Mouse (Mus musculus): ENCODE results near the gene Sqstm1. TPM values are rescaled to one million over a fixed set of nuclear protein-coding genes. Genes with fewer than 3 reads are reported as not detected.
A peak's percentile ranks its signal among the peaks of the same experiment; 100 is the strongest.

The Sqstm1 gene
- polyA plus RNA-seq, 1 experiment from 2014 or later = 426 TPM

DNA sequence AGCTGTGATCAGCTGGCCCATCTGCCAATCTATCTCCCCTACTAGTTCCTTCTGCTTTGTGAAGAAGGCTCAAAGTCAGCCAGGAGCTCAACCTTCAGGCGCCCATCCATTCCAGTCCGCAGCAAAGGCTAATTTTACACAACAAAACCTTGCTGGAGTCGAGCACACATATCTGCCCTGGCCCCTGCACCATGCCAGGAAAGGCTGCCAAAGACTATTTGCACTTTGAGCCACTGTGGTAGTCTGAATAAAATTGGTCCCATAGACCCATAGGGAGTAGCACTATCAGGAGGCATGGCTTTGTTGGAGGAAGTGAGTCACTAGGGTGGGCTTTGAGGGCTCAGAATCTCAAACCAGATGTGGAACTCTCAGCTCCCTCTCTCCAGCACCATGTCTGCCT is 5.2 kb downstream of the Sqstm1 start:
- Histone ChIP-seq H3K9ac (replicated peaks; ENCODE audit: low read depth) (no peak overlapping the region), H3K36me3 (ENCODE audit: insufficient read depth, low read length) (peaks cover 69% of the 10 kb centered on the region), H3K27me3 (replicated peaks; ENCODE audit: insufficient read depth, low read length) (no peaks in the 10 kb centered on the region), H3K9me3 (ENCODE audit: low read length) (no peaks in the 10 kb centered on the region), H3K4me2 (replicated peaks; ENCODE audit: low read depth, low read length) (no peak overlapping the region), H3K4me1 (ENCODE audit: insufficient read depth, low read depth, low read length) (peaks cover 7% of the 10 kb centered on the region; the same call in 1 of the 2 replicates), H3K27ac (ENCODE audit: low read length) (no peak overlapping the region), H3K4me3 (ENCODE audit: low read depth, low read length) (no peak overlapping the region)
- no peak for ATAC-seq
- TF ChIP-seq CTCF (IDR thresholded peaks at IDR 0.05) = no peak
- TF ChIP-seq EP300 (IDR thresholded peaks at IDR 0.05) = no peak
- DNase-seq (ENCODE audit: low spot score) = no peak
- WGBS = 80% methylated on average over 3 of the region's 3 CpGs

- Histone ChIP-seq H3K27ac (ENCODE audit: low read length) (no peak overlapping the region), H3K36me3 (ENCODE audit: insufficient read depth, low read length) (peaks cover 83% of the 10 kb centered on the region), H3K4me3 (ENCODE audit: low read depth, low read length) (no peak overlapping the region), H3K4me1 (ENCODE audit: insufficient read depth, low read depth, low read length) (no peaks in the 10 kb centered on the region; the same call in 1 of the 2 replicates), H3K27me3 (replicated peaks; ENCODE audit: insufficient read depth, low read length) (no peaks in the 10 kb centered on the region), H3K4me2 (replicated peaks; ENCODE audit: low read depth, low read length) (no peak overlapping the region), H3K9me3 (ENCODE audit: low read length) (no peaks in the 10 kb centered on the region), H3K9ac (replicated peaks; ENCODE audit: low read depth) (no peak overlapping the region)
- TF ChIP-seq EP300 (IDR thresholded peaks at IDR 0.05) (no peak), CTCF (IDR thresholded peaks at IDR 0.05) (no peak)
- DNase-seq (ENCODE audit: low spot score) (no peak), ATAC-seq (no peak)
- WGBS = 86% methylated on average over 9 of the region's 9 CpGs
These were observed 7.3 kb downstream of the Sqstm1 start for GRCm38 (mm10) chr11:50203302-50203827.

- Histone ChIP-seq H3K9ac (replicated peaks; ENCODE audit: low read depth) (no peak overlapping the region), H3K36me3 (ENCODE audit: insufficient read depth, low read length) (peaks cover 69% of the 10 kb centered on the region), H3K4me1 (ENCODE audit: insufficient read depth, low read depth, low read length) (no peaks in the 10 kb centered on the region), H3K27ac (ENCODE audit: low read length) (no peak overlapping the region), H3K9me3 (ENCODE audit: low read length) (no peaks in the 10 kb centered on the region), H3K27me3 (replicated peaks; ENCODE audit: insufficient read depth, low read length) (no peaks in the 10 kb centered on the region), H3K4me2 (replicated peaks; ENCODE audit: low read depth, low read length) (no peak overlapping the region), H3K4me3 (ENCODE audit: low read depth, low read length) (no peak overlapping the region)
- WGBS = 89% methylated on average over 3 of the region's 3 CpGs
- DNase-seq (ENCODE audit: low spot score) = no peak
- TF ChIP-seq EP300 (IDR thresholded peaks at IDR 0.05) (no peak), CTCF (IDR thresholded peaks at IDR 0.05) (no peak)
- no peak for ATAC-seq
These were observed 9.0 kb downstream of the Sqstm1 start for GRCm38 (mm10) chr11:50201590-50201989.

GRCm38 (mm10) chr11:50200613-50201012 is 10.0 kb downstream of the Sqstm1 start:
- ATAC-seq (peak; percentile 76), DNase-seq (ENCODE audit: low spot score) (peak; percentile 84)
- no peaks in the 10 kb centered on the region for H3K4me1 ChIP-seq (ENCODE audit: insufficient read depth, low read depth, low read length)
- peaks cover 60% of the 10 kb centered on the region for H3K36me3 ChIP-seq (ENCODE audit: insufficient read depth, low read length)
- H3K9me3 ChIP-seq (ENCODE audit: low read length) = no peaks in the 10 kb centered on the region
- 0 out of 2 replicates have a peak overlapping the region, but pooled peaks have one; percentile 20 for H3K27ac ChIP-seq (ENCODE audit: low read length)
- no peak overlapping the region for H3K9ac ChIP-seq (replicated peaks; ENCODE audit: low read depth)
- no peaks in the 10 kb centered on the region for H3K27me3 ChIP-seq (replicated peaks; ENCODE audit: insufficient read depth, low read length)
- H3K4me3 ChIP-seq (ENCODE audit: low read depth, low read length) = no peak overlapping the region
- TF ChIP-seq EP300 (IDR thresholded peaks at IDR 0.05) (no peak), CTCF (IDR thresholded peaks at IDR 0.05) (no peak)
- WGBS = 37% methylated on average over 8 of the region's 8 CpGs
- no peak overlapping the region for H3K4me2 ChIP-seq (replicated peaks; ENCODE audit: low read depth, low read length)

GRCm38 (mm10) chr11:50198916-50199315 is 11.7 kb downstream of the Sqstm1 start:
- ATAC-seq = no peak

DNA sequence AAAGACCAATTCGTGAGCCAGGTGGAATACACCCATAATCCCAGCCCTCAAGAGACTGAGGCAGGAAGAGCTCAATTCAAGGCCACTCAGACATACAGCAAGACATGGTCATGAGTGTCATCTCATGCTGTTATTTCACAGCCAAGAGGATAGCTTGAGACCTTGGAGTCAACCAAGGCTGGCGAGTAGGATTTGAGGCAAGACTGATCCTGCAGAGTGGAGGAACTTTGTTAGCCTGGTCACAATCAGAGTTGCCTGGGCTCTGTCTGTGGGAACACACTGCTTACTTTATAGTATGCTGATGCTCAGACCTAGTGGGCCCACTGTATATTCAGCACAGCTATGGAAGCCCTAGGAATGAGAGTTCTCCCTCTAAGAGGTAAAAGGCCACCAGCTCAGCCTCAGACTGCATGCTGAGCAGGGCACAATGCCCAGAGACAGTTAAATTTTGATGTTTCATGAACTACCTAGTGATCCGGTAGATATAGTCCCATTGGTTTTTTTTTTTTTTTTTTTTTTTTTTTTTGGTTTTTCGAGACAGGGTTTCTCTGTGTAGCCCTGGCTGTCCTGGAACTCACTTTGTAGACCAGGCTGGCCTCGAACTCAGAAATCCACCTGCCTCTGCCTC is 12.3 kb downstream of the Sqstm1 start:
- no peak overlapping the region for H3K4me2 ChIP-seq (replicated peaks; ENCODE audit: low read depth, low read length)
- H3K36me3 ChIP-seq (ENCODE audit: insufficient read depth, low read length) = peaks cover 40% of the 10 kb centered on the region

More at GRCm38 (mm10) chr11:50198916-50199315, 11.7 kb downstream of the Sqstm1 start:
- no peak overlapping the region for H3K27ac ChIP-seq (ENCODE audit: low read length)
- H3K4me3 ChIP-seq (ENCODE audit: low read depth, low read length) = no peak overlapping the region
- H3K4me2 ChIP-seq (replicated peaks; ENCODE audit: low read depth, low read length) = no peak overlapping the region
- no peaks in the 10 kb centered on the region for H3K4me1 ChIP-seq (ENCODE audit: insufficient read depth, low read depth, low read length)
- DNase-seq (ENCODE audit: low spot score) = no peak
- H3K27me3 ChIP-seq (replicated peaks; ENCODE audit: insufficient read depth, low read length) = no peaks in the 10 kb centered on the region
- TF ChIP-seq CTCF (IDR thresholded peaks at IDR 0.05) (no peak), EP300 (IDR thresholded peaks at IDR 0.05) (no peak)
- peaks cover 44% of the 10 kb centered on the region for H3K36me3 ChIP-seq (ENCODE audit: insufficient read depth, low read length)
- H3K9me3 ChIP-seq (ENCODE audit: low read length) = no peaks in the 10 kb centered on the region
- H3K9ac ChIP-seq (replicated peaks; ENCODE audit: low read depth) = no peak overlapping the region
- WGBS = 92% methylated on average over 2 of the region's 2 CpGs

More for the DNA sequence above, 12.3 kb downstream of the Sqstm1 start:
- Histone ChIP-seq H3K27ac (ENCODE audit: low read length) (no peak overlapping the region), H3K4me1 (ENCODE audit: insufficient read depth, low read depth, low read length) (no peaks in the 10 kb centered on the region), H3K9ac (replicated peaks; ENCODE audit: low read depth) (no peak overlapping the region), H3K27me3 (replicated peaks; ENCODE audit: insufficient read depth, low read length) (no peaks in the 10 kb centered on the region), H3K9me3 (ENCODE audit: low read length) (no peaks in the 10 kb centered on the region), H3K4me3 (ENCODE audit: low read depth, low read length) (no peak overlapping the region)
- DNase-seq (ENCODE audit: low spot score) (no peak), ATAC-seq (no peak)
- no peak for TF ChIP-seq CTCF (IDR thresholded peaks at IDR 0.05)
- WGBS = 73% methylated on average over 3 of the region's 5 CpGs
